Mouse (Mus musculus): Measurements from ENCODE around the gene Rarg. TPM values are rescaled to one million over a fixed set of nuclear protein-coding genes. Genes with fewer than 3 reads are reported as not detected.
A peak's percentile ranks its signal among the peaks of the same experiment; 100 is the strongest.

Gene Rarg
- 120 and 128 TPM in 2 replicates for polyA plus RNA-seq (2015; fragmentation: Nextera tagmentation; extraction: Ambion mirVana)

GRCm38 (mm10) chr15:102257202-102258075 is at the start of gene Rarg:
Gene Rarg, minus strand, starts transcription at chr15:102257517.
- H3K9me3 ChIP-seq, result no peaks in the 10 kb centered on the region
- H3K9ac ChIP-seq, result peak within 1 kb of the TSS; percentile 92
- peaks cover 11% of the 10 kb centered on the region for H3K36me3 ChIP-seq
- peak within 1 kb of the TSS; percentile 79 for H3K4me3 ChIP-seq
- WGBS, result under 1% methylated on average over 39 of the region's 46 CpGs
- peak; percentile 72 for ATAC-seq (ENCODE audit: insufficient number of reproducible peaks, low FRiP score, low TSS enrichment, low read depth)
- H3K27ac ChIP-seq, result peak within 1 kb of the TSS; percentile 98
- H3K4me1 ChIP-seq, result peaks cover 72% of the 10 kb centered on the region
- peak within 1 kb of the TSS; percentile 81 for H3K4me2 ChIP-seq
- H3K27me3 ChIP-seq, result no peaks in the 10 kb centered on the region

DNA sequence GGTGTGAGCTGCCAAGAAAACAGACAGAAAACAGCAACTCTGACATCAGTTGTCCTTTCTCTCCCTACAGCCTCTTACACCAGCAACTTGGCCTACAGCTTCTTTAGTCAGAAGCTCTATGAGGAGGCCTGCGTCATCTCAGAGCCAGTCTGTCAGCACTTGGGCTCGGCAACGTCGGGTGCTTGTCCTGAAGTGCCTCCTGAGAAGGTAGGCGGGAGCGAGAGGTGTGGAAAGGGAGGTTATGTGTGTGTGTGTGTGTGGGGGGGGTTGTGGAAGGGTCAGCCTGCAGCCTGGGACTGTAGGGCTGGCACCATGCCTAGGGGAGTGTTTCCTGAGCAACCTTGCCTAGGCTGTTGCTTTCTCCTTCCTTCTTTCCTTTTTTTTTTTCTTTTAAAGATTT is 45.2 kb upstream of the Rarg start:
- H3K4me1 ChIP-seq, result no peaks in the 10 kb centered on the region
- no peak overlapping the region for H3K9ac ChIP-seq
- no peak overlapping the region for H3K27ac ChIP-seq
- H3K4me2 ChIP-seq, result no peak overlapping the region
- no peak for ATAC-seq (ENCODE audit: insufficient number of reproducible peaks, low FRiP score, low TSS enrichment, low read depth)
- H3K27me3 ChIP-seq, result no peaks in the 10 kb centered on the region
- no peak overlapping the region for H3K4me3 ChIP-seq
- WGBS, result 73% methylated on average over 6 of the region's 6 CpGs
- H3K9me3 ChIP-seq, result no peaks in the 10 kb centered on the region
- peaks cover 72% of the 10 kb centered on the region for H3K36me3 ChIP-seq

DNA sequence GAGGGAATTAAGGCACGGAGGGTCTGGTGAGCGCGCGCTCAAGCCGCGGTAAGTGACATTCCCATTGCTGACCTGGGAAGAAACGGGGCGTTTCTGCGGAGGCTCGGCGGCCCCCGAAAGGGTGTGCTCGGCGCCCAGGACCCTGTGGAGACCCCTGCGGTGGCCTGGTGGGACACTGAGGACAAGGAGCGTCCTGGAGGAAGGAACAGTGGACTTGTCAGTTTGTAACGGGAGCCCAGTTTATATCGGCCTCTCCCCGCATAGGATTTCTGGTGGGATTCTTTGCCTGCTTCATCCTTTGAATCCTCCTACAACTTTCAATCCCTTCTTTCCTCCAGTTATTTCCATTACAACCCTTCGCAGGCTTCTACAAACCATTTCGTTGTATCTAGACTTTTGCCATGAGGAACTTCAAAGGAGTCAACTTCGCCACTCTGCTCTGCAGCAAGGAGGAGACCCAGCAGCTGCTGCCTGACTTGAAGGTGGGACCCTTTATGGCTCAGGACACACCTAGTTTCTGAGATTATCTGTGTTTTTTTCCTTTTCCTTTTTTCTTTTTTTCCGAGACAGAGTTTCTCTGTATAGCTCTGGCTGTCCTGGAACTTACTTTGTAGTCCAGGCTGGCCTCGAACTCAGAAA is 39.2 kb upstream of the Rarg start:
- Histone ChIP-seq H3K4me2 (peak overlapping the region; percentile 92), H3K36me3 (peaks cover 22% of the 10 kb centered on the region), H3K27ac (no peak overlapping the region), H3K4me3 (peak overlapping the region; percentile 77), H3K27me3 (no peaks in the 10 kb centered on the region), H3K9me3 (no peaks in the 10 kb centered on the region), H3K9ac (peak overlapping the region; percentile 47), H3K4me1 (peaks cover 7% of the 10 kb centered on the region)
- ATAC-seq (ENCODE audit: insufficient number of reproducible peaks, low FRiP score, low TSS enrichment, low read depth), result peak; percentile 12; the same call in 1 of the 2 replicates
- WGBS, result 5% methylated on average over 24 of the region's 24 CpGs

DNA sequence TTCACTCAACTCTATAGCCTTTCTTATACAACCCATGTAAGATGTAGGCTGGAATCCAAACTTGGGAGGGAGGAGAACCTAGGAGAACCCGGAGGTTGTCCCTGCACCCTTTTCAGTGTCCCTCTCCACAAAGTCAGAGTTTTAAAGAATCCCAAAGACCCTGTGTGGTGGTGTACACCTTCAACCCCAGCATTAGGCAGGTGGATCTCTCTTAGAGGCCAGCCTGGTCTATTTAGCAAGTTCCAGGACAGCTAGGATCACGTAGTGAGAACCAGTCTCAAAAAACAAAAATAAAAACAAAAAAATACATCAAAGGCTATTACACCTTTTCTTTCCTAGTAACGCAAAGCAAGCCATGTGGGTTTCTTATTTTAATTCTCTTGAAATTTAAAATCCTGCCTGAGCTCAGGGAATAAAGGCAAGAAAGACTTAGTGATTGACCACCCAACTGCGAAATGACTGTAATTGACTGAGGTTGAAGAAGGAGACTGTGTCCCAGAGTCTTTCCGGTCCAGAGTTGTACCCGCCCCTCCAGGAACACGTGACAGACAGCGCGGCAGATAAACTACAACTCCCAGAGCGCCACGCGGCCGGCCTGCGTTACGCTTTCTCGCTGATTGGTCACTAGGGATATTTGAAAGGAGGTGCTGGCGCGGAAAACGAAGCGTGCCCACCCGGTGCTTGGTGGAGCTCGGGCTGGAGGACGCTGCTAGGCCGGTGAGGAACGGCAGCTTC is 38.5 kb upstream of the Rarg start, which contains the start of gene Espl1:
TSS of gene Espl1 (plus strand) at position 634 of the 735 bp plus-strand sequence.
- no peak within 1 kb of the TSS for H3K27ac ChIP-seq
- ATAC-seq (ENCODE audit: insufficient number of reproducible peaks, low FRiP score, low TSS enrichment, low read depth), result peak; percentile 95

DNA sequence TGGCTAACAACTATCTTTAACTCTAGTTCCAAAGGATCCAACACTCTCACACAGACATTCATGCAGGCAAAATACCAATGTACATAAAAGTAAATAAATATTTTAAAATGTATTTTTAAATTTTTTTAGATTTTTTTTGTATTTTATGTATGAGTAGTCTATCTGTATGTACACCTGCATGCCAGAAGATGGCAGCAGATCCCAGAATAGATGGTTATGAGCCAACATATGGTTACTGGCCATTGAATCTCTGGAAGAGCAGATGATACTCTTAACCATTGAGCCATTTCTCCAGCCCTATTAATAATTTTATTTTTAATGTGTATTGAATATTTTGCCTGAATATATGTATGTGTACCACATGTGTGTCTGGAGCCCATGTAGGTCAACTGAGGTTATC is 30.1 kb upstream of the Rarg start:
- H3K27me3 ChIP-seq, result no peaks in the 10 kb centered on the region
- H3K36me3 ChIP-seq, result 0 out of 2 replicates have a peak, but pooled peaks cover 4% of the 10 kb centered on the region
- H3K4me3 ChIP-seq, result no peak overlapping the region
- H3K4me2 ChIP-seq, result no peak overlapping the region
- no peak overlapping the region for H3K9ac ChIP-seq
- no peaks in the 10 kb centered on the region for H3K9me3 ChIP-seq
- no peak for ATAC-seq (ENCODE audit: insufficient number of reproducible peaks, low FRiP score, low TSS enrichment, low read depth)
- H3K27ac ChIP-seq, result no peak overlapping the region
- H3K4me1 ChIP-seq, result no peaks in the 10 kb centered on the region

More for the DNA sequence above, 38.5 kb upstream of the Rarg start, which contains the start of gene Espl1:
- Histone ChIP-seq H3K36me3 (peaks cover 17% of the 10 kb centered on the region), H3K9ac (peak within 1 kb of the TSS; percentile 47), H3K4me2 (peak within 1 kb of the TSS; percentile 92), H3K4me3 (peak within 1 kb of the TSS; percentile 77), H3K9me3 (no peaks in the 10 kb centered on the region), H3K4me1 (peaks cover 7% of the 10 kb centered on the region), H3K27me3 (no peaks in the 10 kb centered on the region)
- whole genome bisulfite sequencing, result 6% methylated on average over 25 of the region's 25 CpGs

- WGBS, result 71% methylated on average over 3 of the region's 3 CpGs
- H3K27me3 ChIP-seq, result no peaks in the 10 kb centered on the region
Measured at GRCm38 (mm10) chr15:102283648-102284047, 26.3 kb upstream of the Rarg start.

DNA sequence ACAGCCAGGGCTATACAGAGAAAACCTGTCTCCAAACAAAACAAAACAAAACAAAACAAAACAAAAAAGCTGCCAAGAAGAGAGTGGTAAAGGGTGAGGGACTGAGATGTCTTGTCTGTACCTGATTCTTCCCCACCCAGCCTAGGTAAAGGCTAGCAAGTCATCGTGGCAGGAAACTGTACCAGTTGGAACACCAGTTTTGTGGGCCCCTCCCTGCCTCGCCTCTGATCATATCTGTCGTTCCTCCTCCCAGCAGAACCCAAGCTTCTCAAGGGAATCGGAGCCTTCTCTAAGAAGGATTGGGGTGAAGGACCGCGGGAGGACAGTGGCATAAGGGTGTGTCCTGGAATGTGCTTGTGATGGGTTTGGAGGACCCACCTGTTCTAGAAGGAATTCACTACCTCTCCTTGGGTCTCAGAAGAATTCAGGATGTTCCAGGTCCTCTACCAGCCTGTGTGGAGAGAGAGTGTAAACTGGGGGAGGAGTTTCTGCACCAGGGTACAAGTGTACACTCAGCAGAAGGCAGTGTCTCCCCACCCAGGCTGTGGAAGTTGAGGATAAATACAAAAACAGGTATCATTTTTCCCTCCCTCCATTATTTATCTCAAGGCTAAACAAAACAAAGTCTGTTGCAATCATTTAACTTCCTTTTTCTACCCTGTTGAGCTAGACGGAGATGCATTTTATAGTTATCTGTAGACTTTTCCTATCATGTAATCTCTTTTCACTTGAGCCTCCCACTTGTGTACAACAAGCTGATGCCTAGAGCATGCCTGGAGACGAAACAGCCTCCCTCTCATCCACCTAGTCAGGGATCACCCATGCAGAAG is 25.4 kb upstream of the Rarg start:
- H3K36me3 ChIP-seq, result peaks cover 20% of the 10 kb centered on the region
- no peak overlapping the region for H3K27ac ChIP-seq
- H3K27me3 ChIP-seq, result no peaks in the 10 kb centered on the region
- H3K4me2 ChIP-seq, result no peak overlapping the region
- H3K9me3 ChIP-seq, result no peaks in the 10 kb centered on the region
- ATAC-seq (ENCODE audit: insufficient number of reproducible peaks, low FRiP score, low TSS enrichment, low read depth), result no peak
- H3K4me1 ChIP-seq, result peaks cover 20% of the 10 kb centered on the region
- H3K9ac ChIP-seq, result no peak overlapping the region
- no peak overlapping the region for H3K4me3 ChIP-seq
- 75% methylated on average over 8 of the region's 8 CpGs for WGBS

More at GRCm38 (mm10) chr15:102283648-102284047, 26.3 kb upstream of the Rarg start:
- Histone ChIP-seq H3K27ac (no peak overlapping the region), H3K9ac (no peak overlapping the region), H3K4me3 (no peak overlapping the region), H3K4me1 (peaks cover 20% of the 10 kb centered on the region), H3K36me3 (peaks cover 20% of the 10 kb centered on the region), H3K4me2 (no peak overlapping the region), H3K9me3 (no peaks in the 10 kb centered on the region)
- ATAC-seq (ENCODE audit: insufficient number of reproducible peaks, low FRiP score, low TSS enrichment, low read depth), result no peak

GRCm38 (mm10) chr15:102280623-102281022 is 23.3 kb upstream of the Rarg start:
- H3K27ac ChIP-seq, result peak overlapping the region; percentile 92; the same call in 1 of the 2 replicates
- 93% methylated on average over 19 of the region's 19 CpGs for WGBS
- H3K36me3 ChIP-seq, result peaks cover 20% of the 10 kb centered on the region
- no peak overlapping the region for H3K9ac ChIP-seq
- peak overlapping the region; percentile 93 for H3K4me3 ChIP-seq
- no peaks in the 10 kb centered on the region for H3K27me3 ChIP-seq
- H3K4me2 ChIP-seq, result peak overlapping the region; percentile 61
- no peaks in the 10 kb centered on the region for H3K9me3 ChIP-seq
- ATAC-seq (ENCODE audit: insufficient number of reproducible peaks, low FRiP score, low TSS enrichment, low read depth), result no peak
- peaks cover 20% of the 10 kb centered on the region for H3K4me1 ChIP-seq

- peak; percentile 33 for ATAC-seq (ENCODE audit: insufficient number of reproducible peaks, low FRiP score, low TSS enrichment, low read depth)
- peaks cover 20% of the 10 kb centered on the region for H3K4me1 ChIP-seq
Measured at GRCm38 (mm10) chr15:102279783-102280520, 22.6 kb upstream of the Rarg start.

GRCm38 (mm10) chr15:102279092-102279782 is 21.9 kb upstream of the Rarg start, which contains the start of gene Mfsd5:
Gene Mfsd5, plus strand, starts transcription at chr15:102279454.
- Histone ChIP-seq H3K9ac (peak within 1 kb of the TSS; percentile 71), H3K4me3 (peak within 1 kb of the TSS; percentile 93), H3K9me3 (no peaks in the 10 kb centered on the region), H3K36me3 (peaks cover 20% of the 10 kb centered on the region), H3K4me2 (peak within 1 kb of the TSS; percentile 61), H3K27me3 (no peaks in the 10 kb centered on the region), H3K4me1 (peaks cover 20% of the 10 kb centered on the region), H3K27ac (peak within 1 kb of the TSS; percentile 92)
- WGBS, result under 1% methylated on average over 65 of the region's 65 CpGs
- peak; percentile 90 for ATAC-seq (ENCODE audit: insufficient number of reproducible peaks, low FRiP score, low TSS enrichment, low read depth)

More at GRCm38 (mm10) chr15:102279783-102280520, 22.6 kb upstream of the Rarg start:
- H3K27ac ChIP-seq, result peak overlapping the region; percentile 92
- peak overlapping the region; percentile 61 for H3K4me2 ChIP-seq
- H3K36me3 ChIP-seq, result peaks cover 20% of the 10 kb centered on the region
- 24% methylated on average over 13 of the region's 13 CpGs for WGBS
- H3K27me3 ChIP-seq, result no peaks in the 10 kb centered on the region
- peak overlapping the region; percentile 93 for H3K4me3 ChIP-seq
- H3K9me3 ChIP-seq, result no peaks in the 10 kb centered on the region
- peak overlapping the region; percentile 71 for H3K9ac ChIP-seq
